Mouse (Mus musculus) E14TG2a.4 (cell line): Measurements from ENCODE around the gene Atp1b1.

ENCODE experiments used
- CTCF ChIP-seq: conservative IDR thresholded peaks from 2 replicates; pipeline ENCODE4 v1.5.1; 2014; ENCODE audit warnings: low read length
- NANOG ChIP-seq: IDR thresholded peaks from 2 replicates; pipeline ENCODE4 v1.6.1; 2014; ENCODE audit warnings: borderline replicate concordance, low read length, mixed read lengths
- POU5F1 ChIP-seq: IDR thresholded peaks from 2 replicates; pipeline ENCODE4 v1.6.1; 2014; ENCODE audit warnings: low read length, borderline replicate concordance

GRCm38 (mm10) chr1:164458621-164459051 is 481 bp upstream of the Atp1b1 start:
- TF ChIP-seq CTCF, result no peak
- TF ChIP-seq NANOG, result no peak
- no peak for TF ChIP-seq POU5F1
